Mouse (Mus musculus): Measurements from ENCODE around the gene Cbx7.
"Not testable (repeated sequence)": the region's sequence is repeated elsewhere in the genome, so short reads cannot be mapped to it uniquely, and the experiment has no call there.

Cbx7 gene

DNA sequence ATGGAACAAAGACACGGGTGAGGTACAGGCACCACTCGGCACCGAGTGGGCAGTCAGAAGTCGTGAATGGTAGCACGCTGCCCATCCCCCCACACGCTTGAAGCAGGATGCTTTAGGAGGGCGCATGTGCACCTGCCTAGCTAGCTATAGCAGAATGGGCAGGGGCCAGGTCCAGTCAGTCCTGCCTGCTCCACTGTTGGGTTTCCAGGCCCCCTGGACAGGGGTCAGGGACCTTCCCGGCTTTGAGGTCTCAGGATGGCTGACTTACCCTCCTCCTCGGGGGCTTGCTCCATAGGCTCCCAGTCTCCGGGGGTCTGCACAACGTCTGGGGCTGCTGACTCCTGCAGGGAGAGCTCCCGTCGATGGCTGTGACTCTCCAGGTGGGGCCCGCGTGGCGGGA lies 52.4 kb downstream of the Cbx7 start:
- no peak for DNase-seq

DNA sequence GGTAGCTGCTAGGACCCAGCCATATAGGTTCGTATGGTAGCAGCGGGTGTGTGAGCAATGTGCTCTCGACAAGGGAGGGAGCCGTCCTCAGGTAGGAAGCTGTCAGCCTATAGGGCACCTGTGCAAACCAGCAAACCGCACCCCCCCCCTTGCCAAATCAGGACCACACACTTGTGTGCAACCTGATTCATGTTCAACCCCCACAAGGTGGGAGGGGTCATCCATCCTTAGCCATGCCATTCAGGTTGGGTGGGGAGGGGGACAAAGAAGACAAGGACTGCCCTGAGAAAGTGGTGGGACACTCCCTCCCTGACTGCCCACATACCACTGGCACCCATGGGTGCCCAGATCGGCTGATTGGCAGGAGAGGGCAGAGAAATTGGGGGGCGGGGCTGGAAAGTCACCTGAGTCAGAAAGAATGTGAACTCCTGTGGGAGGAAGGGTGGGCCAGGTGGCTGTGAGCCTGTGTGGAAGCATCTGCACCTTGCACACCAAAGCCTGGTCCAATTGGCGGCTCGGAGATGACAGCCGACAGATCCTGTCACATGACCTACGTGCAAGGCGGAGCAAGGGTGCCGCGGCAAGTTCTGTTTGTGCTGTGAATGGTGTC lies 53.7 kb downstream of the Cbx7 start:
- no peak for DNase-seq

DNA sequence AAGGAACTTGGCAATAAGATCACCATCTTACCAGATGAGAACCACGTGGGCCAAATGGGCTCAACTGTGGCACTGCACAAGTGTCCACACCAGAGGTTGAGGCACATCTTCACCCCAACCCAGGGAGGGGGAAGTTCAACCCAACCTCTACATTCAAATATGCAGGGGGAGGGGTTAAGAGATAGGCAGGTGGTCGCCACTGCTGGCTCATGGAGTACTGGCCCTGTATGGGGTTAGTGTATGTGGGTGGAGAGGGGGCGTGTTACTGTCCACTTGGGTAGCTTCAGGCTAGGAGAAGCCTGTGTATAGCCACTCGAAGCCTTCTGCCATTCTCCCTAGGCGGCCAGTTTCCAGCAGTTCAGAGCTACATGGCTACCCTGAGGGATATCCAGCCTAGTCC lies 54.8 kb downstream of the Cbx7 start:
- no peak for DNase-seq

DNA sequence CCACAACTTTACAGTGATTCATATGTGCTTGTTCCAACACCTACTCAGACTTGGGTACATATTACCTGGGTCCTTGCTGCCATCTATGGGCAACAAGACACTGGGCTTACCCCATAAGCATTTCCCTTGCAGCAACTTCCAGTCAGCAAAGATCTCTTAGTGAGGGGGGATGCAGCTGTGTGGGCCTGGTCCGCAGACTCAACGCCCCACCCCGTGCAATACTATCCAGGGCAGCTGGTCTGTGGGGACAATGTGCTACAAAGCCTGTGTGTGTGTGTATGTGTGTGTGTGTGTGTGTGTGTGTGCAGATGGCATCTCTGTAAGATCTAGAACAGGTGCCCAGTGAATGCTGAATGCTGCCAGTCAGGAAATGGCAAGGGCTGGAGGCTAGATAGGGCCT lies 56.6 kb downstream of the Cbx7 start:
- DNase-seq: peak; percentile 38 to 44

DNA sequence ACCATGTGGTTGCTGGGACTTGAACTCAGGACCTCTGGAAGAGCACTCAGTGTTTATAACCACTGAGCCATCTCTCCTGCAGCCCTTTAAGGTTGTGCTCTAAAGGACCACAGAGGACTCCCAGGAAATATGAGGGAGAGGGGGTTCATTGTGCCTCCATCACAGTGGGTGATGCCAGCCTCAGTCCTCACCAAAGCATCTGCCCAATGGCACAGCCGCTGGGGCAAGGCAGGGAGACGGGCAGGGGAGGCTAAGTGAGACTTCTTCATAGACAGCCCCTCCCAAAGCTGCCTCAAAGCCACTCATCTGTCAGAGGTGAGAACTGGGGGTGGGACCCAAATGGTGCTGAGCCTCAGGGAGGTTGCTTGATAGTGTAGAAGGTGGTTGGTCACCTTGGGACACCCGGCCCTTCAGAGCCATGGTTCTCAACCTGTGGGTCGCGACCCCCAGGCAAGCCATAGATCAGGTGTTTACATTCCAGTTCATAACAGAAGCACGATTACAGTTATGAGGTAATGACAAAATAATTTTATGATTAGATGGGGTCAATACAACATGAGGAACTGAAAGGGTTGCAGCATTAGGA lies 57.1 kb downstream of the Cbx7 start:
- no peak for DNase-seq

DNA sequence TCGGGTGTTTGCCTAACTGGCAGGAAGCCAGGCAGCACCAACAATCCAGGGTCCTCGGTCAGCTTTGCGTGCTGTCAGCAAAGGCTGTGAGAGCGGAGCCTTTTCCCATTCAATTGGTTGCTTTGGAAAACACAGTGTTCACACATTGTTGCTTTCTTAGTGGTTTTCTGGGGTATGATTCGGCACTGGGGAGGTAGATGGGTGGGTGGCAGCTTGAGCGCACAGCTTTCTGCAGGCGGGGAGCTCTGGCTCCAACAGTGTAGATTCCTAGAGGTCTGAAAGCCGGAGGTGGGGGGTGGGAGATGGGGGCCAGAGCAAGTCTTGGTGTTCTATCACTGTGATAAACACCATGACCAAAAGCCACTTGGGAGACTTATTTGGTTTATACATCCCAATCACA lies 59.6 kb downstream of the Cbx7 start:
- no peak for DNase-seq

DNA sequence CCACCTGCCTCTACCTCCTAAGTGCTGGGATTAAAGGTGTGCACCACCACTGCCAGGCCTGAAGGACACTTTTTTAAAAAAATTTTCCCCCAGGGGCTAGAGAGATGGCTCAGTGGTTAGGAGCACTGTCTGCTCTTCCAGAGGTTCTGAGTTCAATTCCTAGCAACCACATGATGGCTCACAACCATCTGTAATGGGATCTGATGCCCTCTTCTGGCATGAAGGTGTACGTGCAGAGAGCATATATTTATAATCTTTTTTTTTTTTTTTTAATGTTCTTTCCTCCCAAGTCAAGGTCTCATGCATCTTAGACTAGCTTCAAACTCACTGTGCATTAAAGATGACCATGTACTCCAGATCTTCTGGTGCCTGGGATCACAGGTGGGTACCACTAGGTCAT lies 60.1 kb downstream of the Cbx7 start:
- DNase-seq: not testable (repeated sequence)

DNA sequence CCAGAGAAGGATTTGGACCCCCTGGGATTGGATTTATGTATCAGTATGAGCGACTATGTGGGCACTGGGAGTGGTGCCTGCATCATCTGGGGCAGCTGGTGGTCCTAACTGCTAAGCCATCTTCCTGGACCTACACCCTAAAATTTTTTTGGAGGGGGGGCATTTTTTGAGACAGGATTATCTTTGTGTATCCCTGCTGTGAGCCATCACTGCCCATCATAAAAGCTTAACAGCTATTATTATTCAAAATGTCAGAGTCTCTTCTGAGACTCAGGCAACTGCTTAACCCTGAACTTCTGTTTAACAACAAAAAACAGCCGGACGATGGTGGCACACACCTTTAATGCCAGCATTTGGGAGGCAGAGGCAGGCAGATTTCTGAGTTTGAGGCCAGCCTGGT lies 61.9 kb downstream of the Cbx7 start:
- not testable (repeated sequence) for DNase-seq

DNA sequence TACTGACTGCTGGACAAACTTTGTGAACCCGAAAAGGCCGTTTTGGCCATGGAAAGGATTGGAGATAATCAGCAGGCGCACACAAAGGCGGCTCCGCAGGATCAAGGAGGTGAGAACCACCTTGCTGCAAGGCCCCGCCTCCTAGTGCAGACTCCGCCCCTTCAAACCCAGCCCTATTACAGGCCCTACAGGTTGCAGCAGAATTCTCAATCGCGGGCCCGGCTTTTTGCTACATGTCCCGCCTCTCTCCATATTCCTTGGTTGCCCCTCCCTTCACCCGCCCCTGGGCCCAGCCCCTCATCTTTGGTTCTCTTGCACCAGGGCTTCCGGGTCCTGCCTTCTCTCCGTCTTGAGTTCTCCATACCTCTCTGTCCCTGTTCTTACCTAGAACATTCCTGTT lies 64.1 kb downstream of the Cbx7 start:
- DNase-seq: no peak

DNA sequence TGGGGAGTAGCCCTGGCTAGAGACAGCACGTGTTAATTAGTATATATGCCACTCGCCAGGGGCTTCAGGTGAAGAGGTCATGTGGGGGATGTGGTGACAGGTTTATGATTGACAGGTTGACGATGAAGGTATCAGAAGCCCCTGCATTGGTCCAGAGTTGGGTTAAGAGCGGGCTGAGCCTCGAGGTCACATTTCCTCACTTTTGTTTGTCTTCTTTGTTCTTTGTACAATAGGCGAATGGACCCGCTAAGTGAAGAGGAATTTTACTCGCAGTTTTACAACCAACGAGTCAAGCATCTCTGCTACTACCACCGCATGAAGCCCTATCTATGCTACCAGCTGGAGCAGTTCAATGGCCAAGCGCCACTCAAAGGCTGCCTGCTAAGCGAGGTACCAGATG lies 65.7 kb downstream of the Cbx7 start:
- DNase-seq: no peak

DNA sequence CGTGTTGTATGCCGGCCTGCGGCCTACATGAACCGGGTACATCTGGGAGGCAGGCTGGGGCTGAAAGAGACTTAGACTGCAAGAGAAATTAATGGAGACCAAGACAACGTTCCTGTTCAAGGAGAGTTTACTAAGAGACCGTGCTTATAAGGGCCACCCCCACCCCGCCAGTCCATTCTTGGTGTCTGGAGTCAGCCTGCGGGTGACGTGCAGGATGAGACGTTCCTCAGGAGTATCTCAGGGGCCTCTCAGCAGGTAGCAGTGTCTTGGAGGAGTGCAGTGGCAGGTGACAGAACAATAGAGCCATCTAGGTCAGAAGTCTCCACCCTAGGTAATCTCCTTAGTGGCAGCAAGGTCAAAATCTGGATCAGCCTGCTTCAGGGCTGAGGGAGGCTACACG lies 66.2 kb downstream of the Cbx7 start:
- DNase-seq: not testable (repeated sequence)

DNA sequence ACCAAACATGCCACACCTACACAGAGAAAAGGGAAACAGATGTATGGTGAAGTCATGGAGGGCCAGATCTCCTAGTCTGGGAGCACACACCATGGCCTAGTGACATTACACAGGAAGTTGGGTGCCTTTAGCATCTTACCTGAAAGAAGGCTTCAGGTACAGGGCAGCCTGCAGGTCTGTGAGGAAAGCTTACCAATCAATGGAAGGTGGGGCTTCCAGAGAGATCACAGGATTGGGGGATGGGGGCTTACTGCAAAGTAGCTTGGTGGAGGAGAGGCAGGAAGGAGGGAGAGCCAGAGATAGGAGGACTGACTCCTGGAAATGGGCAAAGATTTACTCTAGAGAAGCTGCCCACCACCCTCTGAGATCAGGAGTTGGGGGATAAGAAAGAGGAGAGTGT lies 67.0 kb downstream of the Cbx7 start:
- DNase-seq: no peak

DNA sequence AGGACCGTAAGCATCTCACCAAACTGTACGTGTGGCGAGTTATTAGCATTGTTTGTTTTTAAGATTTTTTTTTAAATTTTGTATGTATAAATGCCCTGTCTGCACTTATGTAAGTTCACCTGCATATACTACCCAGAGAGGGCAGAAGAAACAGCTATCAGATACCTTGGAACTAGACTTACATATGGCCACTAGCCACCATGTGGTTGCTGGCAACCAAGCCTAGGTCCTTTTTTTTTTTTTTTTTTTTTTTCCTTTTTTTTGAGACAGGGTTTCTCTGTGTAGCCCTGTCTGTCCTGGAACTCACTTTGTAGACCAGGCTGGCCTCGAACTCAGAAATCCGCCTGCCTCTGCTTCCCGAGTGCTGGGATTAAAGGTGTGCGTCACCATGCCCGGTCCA lies 67.8 kb downstream of the Cbx7 start:
- DNase-seq: not testable (repeated sequence)

DNA sequence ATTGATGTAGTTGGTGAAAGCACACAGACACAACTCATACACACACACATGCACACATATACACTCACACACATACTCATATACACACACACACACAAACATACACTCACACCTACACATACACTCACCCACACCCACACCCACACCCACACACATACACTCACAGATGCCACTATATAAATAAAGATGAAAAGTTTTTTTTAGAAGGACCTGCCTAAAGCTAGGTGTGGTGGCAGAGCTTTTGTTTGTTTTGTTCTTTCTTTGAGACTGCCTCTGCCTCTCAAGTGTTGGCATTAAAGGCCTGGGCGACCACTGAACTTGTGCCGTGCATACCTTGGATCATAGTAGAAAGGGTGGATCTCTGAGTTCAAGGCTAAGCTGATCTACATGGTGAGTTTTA lies 69.5 kb downstream of the Cbx7 start:
- DNase-seq: no peak

DNA sequence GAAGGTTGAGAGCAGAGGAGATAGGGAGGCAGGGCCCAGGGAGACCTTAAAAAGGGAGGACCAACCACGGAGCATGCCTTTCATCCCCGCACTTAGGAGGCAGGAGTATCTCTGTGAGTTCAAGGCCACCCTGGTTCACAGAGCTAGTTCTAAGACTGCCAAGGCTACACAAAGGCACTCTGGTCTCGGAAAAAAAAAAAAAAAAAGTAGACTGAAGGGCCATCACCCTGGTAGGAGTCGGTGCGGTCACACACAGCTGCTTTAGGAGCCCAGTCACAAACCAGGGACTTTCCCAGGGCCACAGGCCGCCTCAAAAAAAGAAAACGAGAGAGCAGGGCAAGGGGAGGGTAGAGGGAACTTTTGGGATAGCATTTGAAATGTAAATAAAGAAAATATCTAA lies 70.2 kb downstream of the Cbx7 start:
- no peak for DNase-seq

DNA sequence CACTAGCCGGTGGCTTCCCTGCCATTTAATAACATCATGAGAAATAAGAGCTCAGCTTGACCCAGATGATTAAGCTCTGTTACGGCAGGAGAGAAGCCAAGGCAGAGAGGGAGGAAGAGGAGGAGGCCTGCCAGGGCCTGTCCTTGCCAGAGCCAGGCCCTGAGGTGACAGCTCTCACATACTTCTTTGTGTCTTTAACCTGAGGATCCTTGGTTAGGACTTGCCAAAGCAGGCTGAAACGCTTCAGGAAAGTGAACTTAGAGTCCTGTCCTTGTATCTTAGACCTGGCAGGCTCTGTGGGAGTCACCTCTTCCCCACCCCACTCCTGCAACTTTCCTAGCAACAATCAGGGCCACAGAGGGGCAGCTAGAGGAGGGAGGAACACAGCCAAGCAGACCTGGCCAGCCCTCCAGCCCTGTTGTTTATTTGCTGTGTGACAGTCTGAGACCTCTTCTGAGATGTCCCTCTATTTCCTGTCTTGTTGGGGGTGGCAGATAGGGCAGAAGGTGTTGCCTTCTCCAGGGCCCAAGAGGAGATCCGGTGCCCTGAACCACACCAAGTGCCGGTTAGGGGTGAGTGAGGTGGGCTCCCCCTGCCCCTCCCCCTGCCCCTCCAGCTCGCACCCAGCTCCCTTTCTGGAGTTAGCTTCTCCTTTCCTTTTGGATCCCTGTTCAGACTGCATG lies 71.0 kb downstream of the Cbx7 start:
- no peak for DNase-seq

DNA sequence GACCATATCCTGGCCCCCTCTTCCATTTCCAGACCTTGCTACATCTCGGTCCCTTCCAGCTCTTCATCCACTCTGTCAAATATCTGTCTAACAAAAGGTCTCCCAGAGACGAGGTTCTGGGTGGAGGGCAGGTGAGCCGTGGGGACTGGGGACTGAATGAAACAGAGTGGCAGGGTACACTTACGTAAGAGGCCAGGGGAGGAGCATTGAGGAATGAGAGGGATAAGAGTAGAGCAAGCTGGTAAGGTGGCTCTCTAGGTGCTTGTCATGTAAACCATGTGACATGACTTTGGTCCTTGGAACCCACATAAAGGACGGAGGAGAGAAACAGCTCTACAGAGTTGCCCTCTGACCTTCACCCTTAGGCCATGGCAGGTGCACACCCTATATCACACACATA lies 71.9 kb downstream of the Cbx7 start:
- DNase-seq: no peak

DNA sequence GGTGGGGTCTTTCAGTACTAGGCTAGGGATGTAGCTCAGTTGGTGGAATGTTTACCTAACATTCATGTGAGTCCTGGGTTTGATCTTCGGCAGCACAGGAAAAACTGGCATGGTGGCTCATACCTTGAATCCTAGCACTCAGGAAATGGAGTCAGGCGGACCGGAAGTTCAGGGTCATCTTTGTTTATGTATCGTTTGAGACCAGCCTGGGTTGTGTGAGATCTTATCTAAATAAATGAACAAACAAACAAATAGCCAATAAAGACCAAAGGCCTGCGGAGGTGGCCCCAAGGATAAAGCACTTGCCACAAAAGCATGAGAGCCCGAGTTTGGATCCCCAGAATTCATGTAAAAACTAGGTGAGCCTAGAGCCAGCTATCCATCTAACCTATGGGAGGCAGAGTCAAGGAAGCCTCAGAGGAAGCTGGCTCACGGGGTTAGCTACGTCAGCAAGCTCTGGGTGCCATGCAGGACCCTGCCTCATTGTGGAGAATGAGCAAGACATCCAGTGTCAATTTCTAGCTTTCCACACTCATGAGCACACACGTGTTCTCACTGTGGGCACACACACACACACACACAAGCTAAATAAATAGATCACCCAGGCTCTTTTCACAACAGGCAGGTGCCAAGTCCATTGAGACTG lies 74.7 kb downstream of the Cbx7 start:
- no peak for DNase-seq

DNA sequence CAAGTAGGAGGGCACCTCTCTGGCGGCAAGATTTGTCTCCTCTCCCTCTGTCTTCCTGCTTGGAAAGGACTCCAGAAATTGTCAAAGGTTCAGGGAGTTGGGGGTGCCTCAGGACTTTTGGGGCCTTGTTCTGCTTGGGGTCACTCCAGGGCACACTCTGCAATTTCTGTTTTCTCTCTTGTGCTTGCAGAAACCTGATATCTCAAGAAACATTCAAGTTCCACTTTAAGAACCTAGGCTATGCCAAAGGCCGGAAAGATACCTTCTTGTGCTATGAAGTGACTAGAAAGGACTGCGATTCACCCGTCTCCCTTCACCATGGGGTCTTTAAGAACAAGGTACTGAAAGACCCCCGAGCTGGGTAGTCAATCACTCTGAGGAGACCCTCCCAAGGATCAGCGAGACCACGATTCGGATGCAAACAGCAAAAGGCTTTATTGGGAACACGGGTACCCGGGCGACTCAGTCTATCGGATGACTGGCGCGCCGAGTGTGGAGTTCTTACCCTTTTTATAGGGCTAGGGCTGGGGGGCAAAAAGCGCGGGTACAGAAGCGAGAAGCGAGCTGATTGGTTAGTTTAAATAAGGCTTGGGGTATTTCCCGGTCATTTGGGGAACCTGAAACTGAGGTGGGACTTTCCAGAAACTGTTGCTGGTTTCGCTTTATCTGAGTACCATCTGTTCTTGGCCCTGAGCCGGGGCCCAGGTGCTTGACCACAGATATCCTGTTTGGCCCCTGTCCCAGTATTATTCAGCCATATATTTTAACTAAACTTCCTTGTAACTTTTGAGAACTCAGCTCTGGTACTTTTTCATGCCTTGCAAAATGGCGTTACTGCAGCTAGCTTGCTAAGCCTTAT lies 75.5 kb downstream of the Cbx7 start:
- not testable (repeated sequence) for DNase-seq

DNA sequence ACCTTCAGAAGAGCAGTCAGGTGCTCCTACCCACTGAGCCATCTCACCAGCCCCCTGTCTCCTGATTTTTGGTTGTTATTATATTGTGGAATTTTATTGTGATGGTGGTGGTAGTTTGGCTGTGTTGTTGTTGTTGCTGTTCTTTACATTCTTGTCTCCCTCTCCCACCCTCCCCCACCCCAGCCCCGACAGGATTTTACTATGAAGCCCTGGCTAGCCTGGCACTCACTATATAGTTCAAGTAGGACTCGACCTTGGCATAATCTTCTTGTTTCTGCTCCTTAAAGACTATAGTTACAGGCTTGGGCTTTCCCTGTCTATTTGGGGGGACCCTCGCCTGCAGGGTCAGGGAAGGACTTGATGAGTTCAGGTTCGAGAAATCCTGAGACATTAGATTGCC lies 76.6 kb downstream of the Cbx7 start:
- DNase-seq: no peak

DNA sequence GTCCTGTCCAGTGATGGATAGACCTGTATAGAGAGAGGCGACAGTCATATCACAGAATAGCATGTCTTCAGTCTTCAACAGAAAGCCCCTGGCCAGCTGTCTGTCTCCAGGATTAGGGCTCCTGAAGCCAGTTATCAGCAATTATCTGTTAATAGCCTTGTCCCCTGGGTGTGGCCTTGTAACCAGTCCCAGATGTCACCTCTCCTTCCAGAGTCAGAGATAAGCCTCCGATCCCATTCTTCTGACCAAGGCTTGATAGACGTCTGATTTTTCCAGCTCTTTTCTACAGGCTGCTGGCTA lies 77.1 kb downstream of the Cbx7 start:
- no peak for DNase-seq

DNA sequence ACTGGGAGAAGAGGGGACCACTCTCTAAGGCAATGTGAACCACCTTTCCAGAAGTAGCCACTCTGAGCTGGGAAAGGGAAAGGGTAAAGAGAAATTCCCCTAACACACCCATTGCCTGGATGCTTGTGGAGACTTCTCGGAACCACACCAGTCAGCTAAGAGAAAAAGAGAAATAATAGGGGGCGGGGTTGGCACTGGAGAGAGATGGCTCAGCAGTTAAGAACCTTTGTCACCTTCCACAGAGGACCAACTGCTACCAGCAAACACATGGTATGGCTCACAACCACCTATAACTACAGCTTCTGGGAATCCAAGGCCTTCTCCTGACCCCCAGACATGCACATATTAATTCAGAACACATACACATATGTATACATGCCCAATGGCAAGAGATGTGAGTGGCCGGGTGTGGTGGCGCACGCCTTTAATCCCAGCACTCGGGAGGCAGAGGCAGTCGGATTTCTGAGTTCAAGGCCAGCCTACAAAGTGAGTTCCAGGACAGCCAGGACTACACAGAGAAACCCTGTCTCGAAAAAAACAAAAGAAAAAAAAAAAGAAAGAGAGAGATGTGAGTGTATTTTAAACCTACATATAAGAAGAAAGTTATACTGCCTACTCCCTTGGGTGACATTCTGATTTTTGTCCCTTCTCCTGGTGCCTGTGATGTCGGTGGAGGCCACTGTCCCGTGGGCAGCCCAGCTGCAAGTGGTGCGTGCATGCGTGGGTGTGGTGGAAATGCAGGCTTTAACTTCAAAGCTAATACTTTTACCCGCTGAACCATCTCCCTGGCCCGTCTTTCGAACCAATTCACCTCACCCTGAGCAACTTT lies 77.7 kb downstream of the Cbx7 start:
- DNase-seq: no peak

DNA sequence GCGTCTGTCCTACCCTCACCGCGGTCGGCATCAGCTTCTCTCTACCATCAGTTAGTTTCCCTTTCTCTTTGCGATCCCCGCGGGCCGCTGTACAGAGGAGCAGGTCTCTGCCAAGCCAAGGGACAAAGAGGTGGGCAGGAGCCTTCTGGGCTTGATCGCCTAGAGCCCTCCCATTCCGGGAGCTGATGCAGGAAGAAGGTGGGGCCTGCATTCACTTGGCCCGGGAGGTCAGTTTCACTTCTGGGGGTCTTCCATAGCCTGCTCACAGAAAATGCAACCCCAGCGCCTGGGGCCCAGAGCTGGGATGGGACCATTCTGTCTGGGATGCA lies 78.7 kb downstream of the Cbx7 start:
- peak in 1 of 2 experiments; percentile 21 for DNase-seq
